Mouse (Mus musculus): Measurements from ENCODE around the gene Homez. TPM values are rescaled to one million over a fixed set of nuclear protein-coding genes. Genes with fewer than 3 reads are reported as not detected.
A peak's percentile ranks its signal among the peaks of the same experiment; 100 is the strongest.

Homez gene
- 10 to 100 TPM in 1 of 2 experiments, 1 to 10 TPM in 1; 7.9 to 17.0 TPM for total RNA-seq (2021)

- intact Hi-C loops (cut with DNase I), result no loop called here
- no peak for DNase-seq
These were observed at the start of gene Homez for GRCm38 (mm10) chr14:54870861-54871260. TSS of gene Homez (minus strand) at chr14:54870961.

DNA sequence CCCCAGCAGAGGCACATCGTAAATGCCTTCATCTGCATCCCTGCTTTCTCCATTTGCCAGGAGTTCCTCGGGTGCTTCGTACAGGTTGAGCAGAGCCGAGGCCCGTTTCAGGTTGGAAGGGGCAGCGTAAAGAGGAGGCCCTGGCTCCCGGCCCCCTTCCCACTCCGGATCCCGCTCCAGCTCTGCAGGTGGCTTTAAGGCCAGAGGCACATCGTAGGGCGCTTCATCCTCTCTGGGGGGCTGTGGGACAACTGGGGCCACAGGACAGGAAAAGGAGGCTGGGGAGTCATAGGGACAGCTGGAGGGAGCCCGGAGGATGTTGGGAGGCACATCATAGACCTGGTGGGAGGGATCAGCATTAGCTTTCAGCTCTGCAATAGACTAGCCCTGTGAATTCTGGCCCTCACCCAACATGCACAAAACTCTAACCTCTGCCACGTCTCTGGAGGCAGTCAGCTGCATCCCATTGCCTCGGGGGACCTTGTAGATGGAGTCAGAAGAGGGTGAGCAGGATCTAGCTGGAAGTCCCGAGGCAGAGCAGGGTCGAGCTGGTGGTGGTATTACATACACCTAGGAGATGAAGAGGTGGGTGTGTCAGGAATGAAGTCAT is 49.4 kb upstream of the Homez start:
- intact Hi-C loops (cut with DNase I), result no loop called here
- no peak for DNase-seq

GRCm38 (mm10) chr14:54913343-54913742 is 42.6 kb upstream of the Homez start:
- intact Hi-C loops (cut with DNase I), result no loop called here
- no peak for DNase-seq

GRCm38 (mm10) chr14:54912886-54913285 is 42.1 kb upstream of the Homez start, which contains the start of gene Slc22a17:
TSS of gene Slc22a17 (minus strand) at chr14:54913132.
- intact Hi-C loops (cut with DNase I), result no loop called here
- DNase-seq, result peak; percentile 86

DNA sequence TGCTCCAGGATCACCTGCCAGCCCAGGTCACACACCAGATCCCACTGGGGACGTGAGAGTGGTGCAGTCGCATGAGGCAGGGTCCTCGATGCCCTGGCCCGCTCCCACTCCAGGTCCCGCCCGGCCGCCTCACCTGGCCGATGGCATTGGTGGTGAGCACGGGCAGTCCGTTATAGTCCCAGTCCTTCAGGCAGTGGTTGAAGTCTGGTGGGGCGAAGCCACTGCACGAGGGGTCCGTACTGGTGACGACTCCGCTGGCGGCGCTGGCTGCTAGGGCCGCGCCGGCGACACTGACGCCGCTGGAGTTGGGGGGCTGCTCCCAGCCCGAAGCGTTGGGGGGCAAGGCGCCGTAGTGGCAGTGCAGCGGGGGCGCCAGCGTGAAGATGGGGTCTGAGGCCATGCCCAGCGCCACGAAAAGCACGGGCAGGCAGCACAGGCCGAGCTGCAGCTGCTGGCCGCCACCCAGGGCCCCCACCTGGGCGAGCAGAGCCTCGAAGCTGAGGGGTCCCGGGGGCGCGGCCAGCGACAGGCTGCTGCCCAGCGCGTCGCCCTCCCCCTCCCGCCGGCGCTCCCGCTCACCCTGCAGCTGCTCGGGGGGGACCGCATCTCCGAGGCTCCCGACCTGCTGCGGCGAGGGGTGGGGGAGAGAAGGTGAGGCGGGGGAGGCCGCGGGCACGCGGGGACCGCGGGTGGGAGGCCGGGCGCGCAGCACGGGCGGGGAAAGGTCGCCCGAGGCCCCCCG is 41.5 kb upstream of the Homez start:
- peak; percentile 68 for DNase-seq
- intact Hi-C loops (cut with DNase I), result no loop called here

DNA sequence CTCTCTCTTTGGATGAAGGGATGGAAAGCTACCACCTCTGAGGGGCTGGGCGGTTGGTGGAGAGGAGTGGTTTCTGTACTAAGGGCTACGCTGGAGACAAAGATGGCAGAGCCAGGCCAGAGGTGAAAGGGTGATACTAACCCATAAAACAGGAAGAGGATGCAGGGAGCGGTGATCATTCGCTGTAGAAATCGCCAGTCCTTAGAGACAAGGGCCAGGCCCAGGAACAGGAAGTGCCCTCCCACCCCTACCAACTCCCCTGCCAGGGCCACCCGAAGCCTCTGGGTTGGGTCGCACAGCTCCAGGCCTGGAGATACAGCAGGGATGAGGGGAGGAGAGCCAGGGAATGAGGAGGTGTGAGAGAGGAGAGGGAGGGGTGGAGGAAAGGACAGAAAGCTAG is 37.9 kb upstream of the Homez start:
- no peak for DNase-seq
- intact Hi-C loops (cut with DNase I), result loop anchor here (5.0 kb wide), 1 partner anchor 189 kb away; no protein-coding TSS in a partner anchor

DNA sequence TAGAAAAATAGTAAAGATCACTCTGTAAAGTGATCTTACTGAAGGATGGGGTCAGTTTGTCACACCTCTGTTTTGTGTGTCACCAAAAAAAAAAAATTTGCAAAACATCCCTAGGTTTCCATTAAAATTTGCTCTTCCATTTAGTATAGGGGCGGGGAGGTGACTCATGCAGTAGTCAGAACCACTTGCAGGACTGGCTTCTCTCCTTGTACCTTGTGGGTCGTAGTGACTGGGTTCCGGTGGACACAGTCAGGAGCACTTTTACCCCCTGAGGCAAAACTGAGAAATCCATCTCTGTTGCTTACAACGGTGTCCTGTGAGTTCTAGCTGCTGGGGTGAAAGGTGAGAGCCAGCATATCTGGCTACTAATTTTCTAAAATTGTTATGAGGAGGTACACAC is 32.9 kb upstream of the Homez start:
- DNase-seq, result no peak
- intact Hi-C loops (cut with DNase I), result no loop called here

DNA sequence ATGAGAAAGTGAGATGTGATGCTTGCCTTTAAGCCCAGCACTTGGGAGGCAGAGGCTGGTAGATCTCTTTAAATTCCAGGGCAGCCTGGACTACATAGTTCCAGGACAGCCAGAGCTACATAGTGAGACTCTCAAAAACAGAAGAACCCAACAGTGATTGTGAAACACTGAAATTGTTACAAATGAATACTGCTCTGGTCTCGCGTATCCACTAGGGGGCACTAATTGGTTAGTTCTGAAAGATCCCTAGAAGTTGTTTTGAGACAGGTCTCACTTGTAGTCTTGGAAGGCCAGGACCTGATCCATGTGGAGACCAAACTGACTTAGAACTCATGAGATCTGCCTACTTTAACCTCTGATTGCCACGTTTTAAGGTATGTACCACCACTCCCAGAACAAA is 29.6 kb upstream of the Homez start:
- intact Hi-C loops (cut with DNase I), result no loop called here

GRCm38 (mm10) chr14:54897445-54897844 is 26.7 kb upstream of the Homez start:
- intact Hi-C loops (cut with DNase I), result no loop called here
- DNase-seq, result no peak

More for the DNA sequence above, 29.6 kb upstream of the Homez start:
- DNase-seq, result peak; percentile 71

- DNase-seq, result peak; percentile 69
- intact Hi-C loops (cut with DNase I), result no loop called here
These were observed 23.8 kb upstream of the Homez start for GRCm38 (mm10) chr14:54894296-54895151.

GRCm38 (mm10) chr14:54893651-54894181 is 23.0 kb upstream of the Homez start:
- intact Hi-C loops (cut with DNase I), result no loop called here
- DNase-seq, result peak; percentile 97

GRCm38 (mm10) chr14:54892200-54892599 is 21.4 kb upstream of the Homez start, which contains the start of gene Pabpn1:
TSS of gene Pabpn1 (plus strand) at chr14:54892500.
- intact Hi-C loops (cut with DNase I), result no loop called here
- no peak for DNase-seq

GRCm38 (mm10) chr14:54885309-54885708 is 14.5 kb upstream of the Homez start:
- no peak for DNase-seq
- intact Hi-C loops (cut with DNase I), result no loop called here

DNA sequence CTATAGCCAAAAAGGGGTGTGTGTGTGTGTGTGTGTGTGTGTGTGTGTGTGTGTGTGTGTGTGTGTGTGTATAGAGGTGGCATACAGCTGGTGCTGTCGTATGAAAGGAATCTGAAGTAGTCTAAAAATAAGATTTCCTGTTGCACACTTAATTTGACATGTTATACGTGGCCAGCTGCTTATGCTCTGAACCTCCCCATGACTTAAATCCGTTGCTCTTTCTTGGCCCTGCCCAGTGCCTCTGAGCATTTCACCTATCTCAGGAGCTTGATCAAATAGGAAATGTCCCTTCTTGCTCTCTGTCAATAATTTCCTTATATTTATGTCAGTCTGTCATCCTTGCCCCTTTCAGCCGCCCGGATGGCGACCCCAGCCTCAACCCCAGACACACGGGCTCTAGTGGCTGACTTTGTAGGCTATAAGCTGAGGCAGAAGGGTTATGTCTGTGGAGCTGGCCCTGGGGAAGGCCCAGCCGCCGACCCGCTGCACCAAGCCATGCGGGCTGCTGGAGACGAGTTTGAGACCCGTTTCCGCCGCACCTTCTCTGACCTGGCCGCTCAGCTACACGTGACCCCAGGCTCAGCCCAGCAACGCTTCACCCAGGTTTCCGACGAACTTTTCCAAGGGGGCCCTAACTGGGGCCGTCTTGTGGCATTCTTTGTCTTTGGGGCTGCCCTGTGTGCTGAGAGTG is 13.4 kb upstream of the Homez start:
- DNase-seq, result no peak
- intact Hi-C loops (cut with DNase I), result no loop called here

DNA sequence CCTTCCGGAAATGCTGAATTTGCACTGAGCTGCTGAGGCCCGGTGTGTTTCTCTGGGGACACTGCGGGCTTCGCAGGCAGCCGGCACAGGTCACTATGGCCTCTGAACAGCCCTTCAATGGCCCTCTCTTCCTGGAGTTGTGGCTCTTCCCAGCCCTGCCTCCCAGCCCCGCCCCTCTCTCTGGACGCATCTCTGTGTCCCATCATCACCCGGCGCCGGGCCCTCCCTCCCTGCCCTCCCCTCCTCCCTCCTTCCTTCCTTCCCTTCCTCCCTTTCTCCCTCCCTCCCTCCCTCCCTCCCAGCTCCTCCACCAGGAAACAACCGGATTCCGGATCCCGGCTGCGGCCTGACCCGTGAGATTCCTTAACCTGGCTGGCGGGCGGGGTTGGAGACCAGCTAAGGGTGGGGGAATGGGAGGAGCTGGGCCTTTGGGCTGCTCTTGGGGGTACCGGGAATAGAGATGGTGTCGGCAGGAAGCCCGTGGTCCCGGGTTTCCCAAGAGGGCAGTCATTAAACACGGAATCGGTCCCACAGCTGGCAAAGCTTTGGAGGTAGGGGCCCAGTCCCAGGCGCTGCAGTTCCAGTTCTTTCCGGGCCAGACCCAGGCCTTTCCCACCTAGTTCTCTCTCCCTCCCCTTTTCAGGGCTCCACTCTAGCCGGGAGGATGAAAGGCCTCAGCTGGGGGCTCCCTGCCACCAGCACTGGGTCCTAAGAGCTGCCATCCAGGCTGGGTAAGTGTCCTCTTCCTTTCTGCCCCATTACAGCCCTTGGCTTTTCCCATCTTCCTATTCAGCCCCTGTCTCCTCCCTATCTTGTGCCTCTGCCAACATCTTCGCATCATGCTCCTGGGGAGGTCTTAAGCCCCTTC is 12.6 kb upstream of the Homez start, which contains the start of the genes Bcl2l2 and Gm20521:
Gene Bcl2l2 (plus strand): TSS at position 224 of the 868 bp plus-strand sequence.
Gene Gm20521 (plus strand): TSS at position 288 of the 868 bp plus-strand sequence.
- DNase-seq, result peak; percentile 93
- intact Hi-C loops (cut with DNase I), result no loop called here

GRCm38 (mm10) chr14:54877048-54877715 is 6.4 kb upstream of the Homez start, which contains the start of gene Ppp1r3e:
TSS of gene Ppp1r3e (minus strand) at chr14:54877550.
- peak; percentile 75 for DNase-seq
- intact Hi-C loops (cut with DNase I), result no loop called here

GRCm38 (mm10) chr14:54876539-54877047 is 5.8 kb upstream of the Homez start:
- peak; percentile 93 for DNase-seq
- intact Hi-C loops (cut with DNase I), result no loop called here

DNA sequence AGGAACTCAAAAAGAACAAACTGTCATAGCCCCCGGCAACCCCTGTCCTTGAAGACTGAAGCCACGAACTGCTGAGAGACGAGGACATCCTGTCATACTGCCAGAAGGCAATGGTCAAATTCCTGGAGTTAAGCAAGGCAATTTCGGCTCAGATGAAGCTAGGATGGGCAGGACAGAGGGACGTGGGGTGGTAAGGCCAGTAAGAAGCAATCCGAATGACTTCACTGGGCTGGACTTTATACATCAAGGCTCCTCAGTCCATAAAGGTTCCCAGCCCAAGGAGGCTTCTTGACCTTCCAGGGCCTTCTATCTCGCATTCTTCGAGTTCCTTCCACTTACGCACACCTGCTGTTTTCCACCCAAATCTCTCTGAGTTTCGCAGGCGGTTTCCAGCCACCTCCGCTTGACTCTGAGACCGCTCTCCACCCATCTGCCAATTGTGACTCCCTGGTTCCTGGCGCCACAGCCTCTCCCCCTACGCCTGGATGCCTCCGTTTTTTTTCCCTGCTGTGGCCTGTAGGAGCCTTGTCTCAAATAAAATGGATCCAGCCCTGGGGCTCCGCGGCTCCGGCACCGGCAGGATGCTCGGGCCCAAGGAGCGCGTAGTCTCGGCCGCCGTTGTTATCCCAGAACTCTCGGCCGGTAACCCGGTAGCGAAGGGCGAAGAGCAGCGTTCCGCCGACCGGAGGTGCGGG is 5.2 kb upstream of the Homez start:
- intact Hi-C loops (cut with DNase I), result no loop called here
- DNase-seq, result peak; percentile 63

All from left cerebral cortex, postnatal 4 days (tissue).